Mouse (Mus musculus) telencephalon, adult 2 months (tissue): Measurements from ENCODE around the gene Trex2.

Experiments
- DNase-seq: peaks from one replicate; pipeline ENCODE4 v3.0.0-alpha.2; 2011; ENCODE audit warnings: low read depth, low spot score

Trex2 gene

GRCm38 (mm10) chrX:73435252-73435651, at the start of gene Trex2:
Gene Trex2 (minus strand): TSS chrX:73435344.
- no peak for DNase-seq

DNA sequence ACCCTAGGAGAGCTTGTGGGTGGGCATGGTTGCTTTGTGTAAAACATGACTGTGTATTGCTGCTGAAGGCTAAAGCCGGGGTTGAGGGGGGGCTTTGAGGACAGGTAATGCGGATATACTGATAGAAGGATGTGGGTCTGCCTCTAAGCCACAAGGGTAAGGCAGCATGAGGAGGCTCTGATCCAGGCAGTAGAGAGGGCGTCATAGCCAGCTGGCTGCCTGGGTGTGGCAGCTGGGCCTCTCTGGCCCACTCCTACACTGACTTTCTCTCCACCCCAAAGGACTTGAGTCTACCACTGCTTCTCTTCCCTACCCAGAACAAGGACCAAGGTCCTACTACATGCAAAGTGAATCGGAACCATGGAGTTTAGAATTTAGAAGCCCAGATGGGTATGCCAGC, 49.7 kb upstream of the Trex2 start:
- DNase-seq: no peak

- DNase-seq: no peak
Measured at GRCm38 (mm10) chrX:73484076-73484475, 48.9 kb upstream of the Trex2 start.

DNA sequence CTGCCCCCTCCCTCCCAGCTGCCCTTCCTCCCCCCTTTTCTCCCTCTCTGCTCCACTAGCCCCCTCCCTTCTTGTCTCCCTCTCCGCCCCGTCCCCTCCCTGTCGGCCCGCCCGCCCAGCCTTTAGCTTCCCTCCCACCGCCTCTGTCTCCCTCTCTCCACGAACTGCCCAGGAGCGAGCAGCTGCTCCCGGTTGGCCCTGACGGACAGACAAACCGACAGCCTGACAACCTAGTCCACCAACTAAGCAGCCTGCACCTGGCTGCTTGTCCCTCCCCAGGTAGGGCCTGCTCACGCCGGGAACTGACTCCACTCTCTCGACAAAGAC, 48.3 kb upstream of the Trex2 start, which contains the start of gene Bgn:
Gene Bgn, plus strand, starts transcription at position 119 of the 327 bp plus-strand sequence.
- no peak for DNase-seq

DNA sequence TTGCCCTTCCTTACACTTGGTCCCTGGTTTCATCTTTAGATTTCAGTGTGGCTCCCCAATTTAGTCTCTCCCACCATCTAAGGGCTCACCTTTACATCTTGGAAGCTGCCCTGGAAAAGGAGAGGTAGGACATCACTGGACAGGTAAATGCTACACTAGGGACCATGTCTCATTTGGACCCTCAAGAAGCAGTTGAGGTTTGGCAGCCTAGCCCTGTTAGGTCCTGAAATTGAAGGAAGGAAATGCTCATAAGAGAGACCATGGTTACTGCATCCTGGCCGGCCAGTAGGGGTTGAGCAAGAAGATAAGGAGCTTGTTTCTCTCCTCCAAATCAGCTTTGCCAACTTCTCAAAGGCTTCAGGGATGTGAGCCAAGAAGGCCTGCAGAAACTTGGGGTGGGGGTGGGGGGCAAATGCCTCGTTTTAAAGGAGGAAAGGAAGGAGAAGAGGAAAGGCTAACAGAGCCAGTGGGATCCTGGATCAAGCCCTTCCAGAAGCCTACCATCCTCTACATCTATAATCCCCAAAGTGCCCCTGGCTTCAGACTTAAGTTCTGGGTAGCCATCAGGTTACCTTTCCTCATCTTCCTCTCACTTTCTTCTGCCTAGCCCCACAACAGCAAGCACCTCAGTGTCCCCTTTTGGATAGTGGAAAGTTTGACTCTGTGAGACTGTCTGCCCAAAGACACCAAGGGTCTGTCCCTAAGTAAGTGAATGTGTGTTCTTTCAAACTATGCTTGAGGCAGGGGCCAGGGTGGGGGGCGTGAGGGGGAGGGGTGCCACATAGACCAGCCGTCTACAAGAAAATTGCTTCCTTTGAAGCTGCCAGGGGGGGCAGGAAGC, 47.7 kb upstream of the Trex2 start:
- DNase-seq: no peak

- DNase-seq: no peak
Measured at GRCm38 (mm10) chrX:73480334-73480733, 45.2 kb upstream of the Trex2 start.

GRCm38 (mm10) chrX:73479656-73480055, 44.5 kb upstream of the Trex2 start:
- no peak for DNase-seq

DNA sequence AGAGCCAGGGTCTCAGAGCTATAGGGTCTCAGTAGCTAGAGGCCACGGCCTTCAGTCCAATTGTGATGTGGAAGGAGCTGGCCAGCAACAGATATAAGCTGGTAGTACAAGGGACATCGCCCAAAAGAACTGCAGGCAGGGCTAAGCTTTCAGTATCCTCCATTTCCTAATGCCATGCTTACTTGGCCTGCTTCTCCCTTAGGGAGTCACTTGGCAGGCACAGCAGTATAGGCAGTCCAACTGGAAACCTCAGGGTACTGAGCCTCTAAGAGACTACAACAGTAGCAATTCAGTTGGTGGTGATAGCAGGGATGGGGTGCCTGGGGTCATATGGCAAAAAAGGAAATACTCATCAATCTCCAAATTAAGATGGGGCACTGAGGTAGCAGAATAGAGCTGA, 42.4 kb upstream of the Trex2 start:
- no peak for DNase-seq

- DNase-seq: no peak
Measured at GRCm38 (mm10) chrX:73476621-73477020, 41.5 kb upstream of the Trex2 start.

DNA sequence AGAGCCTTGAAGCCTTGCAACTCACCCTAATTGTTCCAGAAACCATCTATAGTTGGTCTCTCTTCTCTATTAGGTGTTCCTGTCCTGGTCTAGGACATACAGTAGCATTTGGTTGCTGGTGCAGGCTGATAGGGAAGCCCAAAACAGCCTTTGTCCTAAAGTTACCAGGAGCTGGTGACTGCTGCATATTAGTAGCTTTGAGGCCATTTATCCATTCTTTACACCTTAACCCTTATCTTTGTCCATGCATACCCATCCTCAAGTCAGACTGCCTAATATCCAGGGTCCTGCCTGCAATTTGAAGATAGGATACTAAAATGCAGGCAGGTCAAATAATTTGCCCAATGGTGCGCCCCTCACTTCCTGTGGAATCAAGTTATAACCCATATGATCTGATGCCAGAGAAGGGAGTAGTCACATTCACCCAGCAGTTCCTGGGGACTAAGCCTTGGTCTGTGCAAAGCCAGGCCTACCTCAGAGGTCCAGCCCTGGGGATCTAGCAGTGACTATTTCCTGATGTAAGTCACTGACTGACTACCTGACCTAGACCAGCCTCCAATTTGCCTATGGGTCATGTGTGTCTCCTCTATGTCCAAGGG, 40.6 kb upstream of the Trex2 start:
- no peak for DNase-seq

- DNase-seq: no peak
Measured at GRCm38 (mm10) chrX:73474340-73475165, 39.4 kb upstream of the Trex2 start.

- DNase-seq: no peak
Measured at GRCm38 (mm10) chrX:73471764-73472163, 36.6 kb upstream of the Trex2 start.

DNA sequence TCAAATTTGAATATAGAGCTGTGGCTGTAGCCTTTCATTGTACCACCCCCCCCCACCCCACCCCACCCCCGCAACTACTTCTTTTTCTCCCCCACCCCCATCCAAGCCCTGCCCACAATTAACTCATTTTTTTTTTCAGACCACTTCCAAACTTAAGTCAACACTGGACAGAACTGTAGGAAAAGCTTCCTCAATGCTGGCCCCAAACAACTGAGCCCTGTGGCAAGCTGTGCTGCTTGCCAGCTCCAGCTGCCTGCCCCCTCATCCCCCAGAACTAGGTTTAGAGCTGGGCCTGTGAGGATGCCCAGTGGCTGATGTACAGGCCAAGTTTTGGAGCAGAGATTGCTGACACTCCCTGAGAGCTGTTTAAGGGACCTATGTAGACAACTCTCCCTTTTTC, 33.6 kb upstream of the Trex2 start:
- DNase-seq: no peak

DNA sequence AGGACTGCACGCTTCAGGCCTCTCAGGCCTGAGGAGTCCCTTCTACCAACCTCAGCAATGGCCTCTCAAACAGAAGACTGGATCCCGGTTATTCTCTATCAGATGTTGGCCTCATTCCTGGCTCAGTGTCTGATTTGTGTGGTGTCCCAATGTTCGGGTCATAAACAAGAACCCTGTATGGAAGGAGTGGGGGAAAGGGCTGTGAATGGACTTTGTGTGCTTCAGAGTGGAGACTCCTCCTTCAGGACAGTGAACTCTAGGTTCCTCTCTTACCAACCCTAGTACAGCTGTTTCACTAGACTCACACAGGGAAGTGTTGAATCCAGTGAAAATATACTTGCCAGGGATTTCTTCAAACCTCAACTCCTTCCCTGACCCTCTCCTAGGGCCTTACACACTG, 33.2 kb upstream of the Trex2 start:
- DNase-seq: no peak

DNA sequence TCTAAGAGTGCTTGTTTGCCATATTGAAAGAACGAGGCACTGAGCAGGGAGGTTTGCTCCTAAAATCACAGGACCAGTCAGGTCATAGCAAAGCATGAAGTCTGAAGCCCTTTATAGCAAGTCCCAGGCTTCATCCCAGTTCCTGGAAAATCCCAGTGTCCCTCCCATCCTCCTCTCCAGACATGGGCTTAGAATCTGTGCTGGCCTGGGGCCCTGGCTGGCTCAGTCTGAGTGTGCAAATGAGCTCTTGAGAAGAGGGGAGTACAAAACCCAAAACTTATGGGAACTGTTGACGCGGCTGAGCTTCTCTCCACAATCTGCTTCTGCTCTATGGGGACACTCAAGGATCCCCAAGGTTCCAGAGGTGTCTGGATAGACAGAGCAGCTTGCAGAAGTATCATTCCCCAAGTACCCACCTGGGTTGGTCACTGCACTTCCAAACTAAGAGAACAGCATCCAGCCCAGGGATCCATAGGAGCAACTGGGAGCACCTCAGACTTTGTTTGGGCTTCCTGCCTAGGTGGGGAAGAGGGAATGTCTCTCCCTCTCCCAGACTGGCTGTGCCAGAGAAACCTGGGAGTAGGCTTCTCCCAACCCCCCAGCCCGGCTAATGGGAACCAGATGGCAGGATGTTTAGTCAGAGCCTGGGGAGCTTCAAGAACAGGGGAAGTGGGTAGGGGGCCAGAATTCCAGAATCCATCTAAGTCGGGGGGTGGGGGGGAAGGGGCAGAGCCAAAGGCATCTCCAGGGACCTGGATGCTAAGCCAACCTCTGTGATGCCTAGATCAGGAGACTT, 32.5 kb upstream of the Trex2 start:
- no peak for DNase-seq

GRCm38 (mm10) chrX:73465483-73466186, 30.5 kb upstream of the Trex2 start:
- no peak for DNase-seq

DNA sequence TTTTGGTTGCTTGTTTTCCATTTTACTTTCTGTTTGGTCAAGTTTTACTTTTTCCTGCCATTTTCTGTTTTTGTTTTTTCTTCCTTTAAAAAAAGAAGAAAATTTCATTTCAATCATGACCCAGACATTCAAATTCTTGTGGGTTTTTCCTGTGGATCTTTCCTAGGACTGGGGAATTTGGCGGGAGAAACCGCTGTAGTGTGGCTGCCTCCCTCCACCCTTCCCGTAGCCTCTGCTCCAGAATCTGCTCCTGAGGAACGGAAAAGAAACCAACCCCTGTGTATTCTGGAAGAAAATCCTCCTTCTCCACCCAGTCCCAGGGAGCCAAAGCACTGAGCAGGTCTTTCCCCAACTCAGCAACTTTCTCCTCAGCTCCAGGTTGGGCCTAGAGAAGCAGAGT, 25.6 kb upstream of the Trex2 start:
- DNase-seq: no peak

DNA sequence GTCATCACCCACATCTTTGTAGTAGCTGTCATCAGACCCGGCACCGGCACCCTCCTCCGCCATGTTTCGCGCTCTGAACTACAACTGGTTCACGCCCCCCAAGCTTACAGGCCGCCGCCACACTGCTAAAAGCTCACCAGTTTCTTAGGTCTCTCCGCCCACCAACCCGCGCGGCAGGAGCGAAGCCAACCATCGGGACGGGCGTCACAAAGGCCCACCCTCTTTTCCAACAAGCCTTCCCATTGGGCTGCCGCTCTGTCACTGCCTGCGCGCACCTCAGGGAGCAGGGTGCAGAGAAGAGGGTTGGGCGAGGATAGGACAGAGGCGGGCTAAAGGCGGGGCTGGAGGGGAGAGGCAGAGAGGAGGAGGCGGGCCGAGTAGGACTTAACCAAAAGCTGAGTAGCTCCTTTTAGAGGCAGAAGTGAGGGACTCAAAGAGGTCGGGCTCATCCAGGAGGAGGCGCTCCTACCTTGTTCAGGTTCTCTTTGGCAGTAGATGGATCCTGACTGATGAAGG, 23.8 kb upstream of the Trex2 start, which contains the start of gene Haus7:
Gene Haus7, minus strand, starts transcription at position 168 of the 516 bp plus-strand sequence.
- DNase-seq: peak; percentile 91

- no peak for DNase-seq
Measured at GRCm38 (mm10) chrX:73451949-73452348, 16.8 kb upstream of the Trex2 start.

- DNase-seq: no peak
Measured at GRCm38 (mm10) chrX:73441428-73441827, 6.3 kb upstream of the Trex2 start.

DNA sequence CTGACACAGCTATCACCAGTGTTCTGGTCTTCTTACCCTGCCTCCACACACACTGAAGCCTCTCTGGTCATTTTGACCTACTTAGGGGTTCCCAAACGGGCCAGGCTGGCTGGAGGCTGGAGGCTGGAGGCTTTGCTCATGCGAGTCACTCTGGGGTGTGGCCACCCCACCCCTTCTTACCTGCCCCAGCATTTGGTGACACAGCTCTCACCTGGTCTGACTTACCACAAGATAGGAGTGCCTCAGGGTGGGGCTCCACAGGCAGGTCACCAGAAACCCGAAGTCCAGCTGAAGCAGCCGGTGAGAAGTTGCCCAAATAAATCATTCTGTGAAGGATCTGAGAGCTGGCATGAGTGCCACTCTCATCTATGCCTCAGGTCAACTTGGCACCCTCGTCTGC, 2.3 kb downstream of the Trex2 start:
- DNase-seq: no peak
